Mouse (Mus musculus) neural tube, embryonic 13.5 days (tissue): ENCODE measurements around the gene Dnaic2. TPM values are rescaled to one million over a fixed set of nuclear protein-coding genes. Genes with fewer than 3 reads are reported as not detected.

Experiments
- ATAC-seq: fragments of 200-750 bp; cut with Nextera tagmentation; 2 replicates; pipeline ENCODE4 v1.8.0; 2017; ENCODE audit warnings: low read depth, mild to moderate bottlenecking, moderate TSS enrichment, moderate library complexity
- H3K27ac ChIP-seq: fragments of 300-500 bp; sonication (generic); replicated peaks from 2 replicates; pipeline ENCODE4 v1.5.1; 2015; ENCODE audit warnings: moderate library complexity, mild to moderate bottlenecking, inconsistent platforms
- H3K27me3 ChIP-seq: fragments of 300-500 bp; sonication (generic); 2 replicates; pipeline ENCODE4 v1.6.1; 2015; ENCODE audit warnings: mild to moderate bottlenecking, inconsistent platforms
- H3K36me3 ChIP-seq: fragments of 300-500 bp; sonication (generic); 2 replicates; pipeline ENCODE4 v1.6.1; 2015; ENCODE audit warnings: mild to moderate bottlenecking, inconsistent platforms
- H3K4me1 ChIP-seq: fragments of 300-500 bp; sonication (generic); replicated peaks from 2 replicates; pipeline ENCODE4 v1.6.1; 2015; ENCODE audit warnings: inconsistent platforms
- H3K4me2 ChIP-seq: fragments of 300-500 bp; sonication (generic); 2 replicates; pipeline ENCODE4 v1.6.1; 2015; ENCODE audit warnings: inconsistent platforms, mild to moderate bottlenecking, moderate library complexity
- H3K4me3 ChIP-seq: fragments of 300-500 bp; sonication (generic); 2 replicates; pipeline ENCODE4 v1.5.1; 2015; ENCODE audit warnings: mild to moderate bottlenecking, inconsistent platforms
- H3K9ac ChIP-seq: fragments of 300-500 bp; sonication (generic); 2 replicates; pipeline ENCODE4 v1.6.1; 2015; ENCODE audit warnings: moderate library complexity, mild to moderate bottlenecking, inconsistent platforms
- H3K9me3 ChIP-seq: fragments of 300-500 bp; sonication (generic); 2 replicates; pipeline ENCODE4 v1.6.1; 2016; ENCODE audit warnings: inconsistent platforms
- WGBS: fragments of 180-500 bp; shearing (Covaris S2); methylation state at CpG from one replicate; pipeline ENCODE4 v1.1.7; 2015; 5-methylcytosine and 5-hydroxymethylcytosine counted together
- polyA plus RNA-seq: library from polyadenylated mRNA; unstranded; fragments of >200 nt; fragmentation: Nextera tagmentation; extraction: Ambion mirVana; gene quantifications from 2 replicates; pipeline ENCODE4 v1.2.1, GENCODE M21; 2015

Gene Dnaic2
- polyA plus RNA-seq, 1 experiment from 2014 or later, result 2.9 TPM

DNA sequence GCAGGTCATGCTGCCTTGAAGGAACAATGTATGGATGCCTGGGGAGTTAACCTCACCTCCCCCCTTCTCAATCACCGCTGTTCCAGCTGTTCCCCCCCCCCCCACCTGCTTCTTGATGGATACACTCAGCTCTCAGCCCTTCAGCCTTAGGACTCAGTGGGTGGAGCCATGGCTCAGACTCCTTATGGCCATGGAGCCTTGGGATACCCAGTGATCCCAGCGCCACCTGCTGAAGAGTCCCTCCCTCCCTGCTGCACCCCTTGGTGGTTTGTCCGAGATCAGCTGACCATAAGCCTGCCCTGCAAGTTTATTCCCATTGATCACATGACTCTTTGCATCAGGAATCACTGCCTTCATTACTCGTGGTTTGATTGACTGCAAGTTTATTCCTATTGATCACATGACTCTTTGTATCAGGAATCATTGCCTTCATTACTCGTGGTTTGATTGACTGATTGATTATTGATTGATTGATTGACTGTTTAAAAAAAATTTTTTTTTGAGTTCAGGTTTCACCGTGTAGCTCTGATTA, 2.7 kb downstream of the Dnaic2 start:
- Histone ChIP-seq H3K9ac (no peak overlapping the region), H3K4me2 (no peak overlapping the region), H3K4me1 (peaks cover 29% of the 10 kb centered on the region), H3K9me3 (no peaks in the 10 kb centered on the region), H3K27ac (0 out of 2 replicates have a peak overlapping the region, but pooled peaks have one; percentile 24), H3K4me3 (no peak overlapping the region), H3K27me3 (no peaks in the 10 kb centered on the region), H3K36me3 (no peaks in the 10 kb centered on the region)
- no peak for ATAC-seq
- WGBS, result 48% methylated on average over 6 of the region's 6 CpGs

DNA sequence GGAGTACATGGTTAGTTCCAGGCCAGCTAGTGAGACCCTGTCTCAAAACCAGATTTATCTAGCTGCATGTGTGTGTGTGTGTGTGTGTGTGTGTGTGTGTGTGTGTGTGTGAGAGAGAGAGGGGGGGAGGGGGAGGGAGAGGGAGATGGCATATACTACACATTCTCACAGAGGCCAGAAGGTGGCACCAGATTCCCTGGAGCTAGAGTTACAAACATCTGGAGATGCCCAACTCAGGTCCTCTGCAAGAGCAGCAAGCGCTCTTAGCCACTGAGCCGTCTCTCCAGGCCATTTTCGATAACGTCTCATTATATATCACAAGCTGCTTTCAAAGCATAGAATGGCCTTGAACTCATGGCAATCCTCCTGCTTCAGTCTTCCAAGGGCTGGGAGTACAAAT, 4.5 kb downstream of the Dnaic2 start:
- Histone ChIP-seq H3K27me3 (no peaks in the 10 kb centered on the region), H3K9me3 (no peaks in the 10 kb centered on the region), H3K4me2 (no peak overlapping the region), H3K9ac (no peak overlapping the region), H3K36me3 (no peaks in the 10 kb centered on the region), H3K4me1 (peaks cover 23% of the 10 kb centered on the region), H3K4me3 (no peak overlapping the region), H3K27ac (no peak overlapping the region)
- WGBS, result 91% methylated on average over 4 of the region's 4 CpGs
- no peak for ATAC-seq

- Histone ChIP-seq H3K4me1 (peaks cover 12% of the 10 kb centered on the region), H3K9me3 (no peaks in the 10 kb centered on the region), H3K27me3 (no peaks in the 10 kb centered on the region), H3K4me2 (no peak overlapping the region), H3K4me3 (no peak overlapping the region), H3K9ac (no peak overlapping the region), H3K27ac (no peak overlapping the region), H3K36me3 (no peaks in the 10 kb centered on the region)
- ATAC-seq, result no peak
- WGBS, result 83% methylated on average over 22 of the region's 22 CpGs
Measured at GRCm38 (mm10) chr11:114732890-114733289, 5.7 kb downstream of the Dnaic2 start.

- Histone ChIP-seq H3K4me1 (peaks cover 11% of the 10 kb centered on the region), H3K9me3 (no peaks in the 10 kb centered on the region), H3K27ac (no peak overlapping the region), H3K4me3 (no peak overlapping the region), H3K4me2 (no peak overlapping the region), H3K9ac (no peak overlapping the region), H3K27me3 (0 out of 2 replicates have a peak, but pooled peaks cover 7% of the 10 kb centered on the region), H3K36me3 (no peaks in the 10 kb centered on the region)
- 91% methylated on average over 2 of the region's 2 CpGs for WGBS
- ATAC-seq, result no peak
Measured at GRCm38 (mm10) chr11:114736111-114736510, 8.9 kb downstream of the Dnaic2 start.

DNA sequence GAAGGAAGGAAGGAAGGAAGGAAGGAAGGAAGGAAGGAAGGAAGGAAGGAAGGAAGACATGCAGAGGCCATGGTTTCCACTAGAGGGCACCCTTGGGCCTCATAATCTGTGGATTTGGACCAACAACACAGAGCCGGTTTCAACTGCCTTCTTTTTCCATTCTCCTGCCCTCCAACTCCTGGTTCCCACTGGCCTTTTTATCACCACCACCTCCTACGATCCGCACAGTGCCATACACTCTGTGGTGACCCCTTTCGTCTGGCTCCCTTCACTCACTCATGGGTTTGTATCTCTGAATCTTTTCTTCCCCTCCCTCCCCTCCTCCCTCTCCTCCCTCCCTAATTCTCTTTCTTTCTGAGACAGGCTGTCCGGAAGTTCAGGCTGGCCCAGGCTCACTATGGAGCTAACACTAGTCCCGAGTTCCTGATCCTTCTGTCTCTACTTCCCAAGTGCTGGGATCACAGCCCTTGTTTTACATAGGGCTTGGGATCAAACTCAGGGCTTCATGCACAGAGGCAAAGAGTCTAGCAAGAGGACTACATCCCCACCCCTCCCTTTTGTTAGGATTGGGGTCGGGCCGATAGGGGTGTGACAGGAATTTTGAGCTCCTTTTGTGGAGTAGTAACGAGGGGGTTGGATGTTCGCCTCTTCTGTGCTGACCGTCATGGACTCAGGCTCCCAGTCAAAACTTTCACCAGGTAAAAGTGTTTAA, 9.9 kb downstream of the Dnaic2 start:
- 22% methylated on average over 11 of the region's 11 CpGs for WGBS
- peak; percentile 41; the same call in 1 of the 2 replicates for ATAC-seq
- H3K27me3 ChIP-seq, result 0 out of 2 replicates have a peak, but pooled peaks cover 7% of the 10 kb centered on the region
- H3K4me1 ChIP-seq, result peaks cover 19% of the 10 kb centered on the region
- no peak overlapping the region for H3K4me3 ChIP-seq
- H3K27ac ChIP-seq, result no peak overlapping the region
- H3K9ac ChIP-seq, result no peak overlapping the region
- no peaks in the 10 kb centered on the region for H3K36me3 ChIP-seq
- H3K9me3 ChIP-seq, result no peaks in the 10 kb centered on the region
- no peak overlapping the region for H3K4me2 ChIP-seq

DNA sequence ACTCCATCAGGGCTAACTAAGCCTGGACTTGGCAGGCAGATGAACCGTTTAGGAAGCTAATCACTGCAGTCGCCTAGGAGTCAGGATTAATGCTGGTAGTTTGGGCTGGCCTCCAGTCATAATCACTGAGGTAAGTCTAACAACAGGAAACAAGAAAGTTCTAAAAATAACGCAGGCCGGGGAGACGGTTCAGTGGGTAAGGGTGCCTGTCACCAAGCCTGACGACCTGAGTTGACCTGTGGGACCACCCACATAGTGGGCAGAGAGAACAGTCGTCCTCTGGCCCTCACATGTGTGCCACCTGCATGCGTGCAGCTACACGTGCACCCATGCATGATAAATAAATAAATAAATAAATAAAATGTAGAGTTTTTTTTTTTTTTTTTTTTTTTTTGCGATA, 13.4 kb downstream of the Dnaic2 start:
- ATAC-seq, result no peak
- WGBS, result 23% methylated on average over 10 of the region's 10 CpGs
- H3K9ac ChIP-seq, result no peak overlapping the region
- no peaks in the 10 kb centered on the region for H3K36me3 ChIP-seq
- peaks cover 22% of the 10 kb centered on the region for H3K4me1 ChIP-seq
- no peak overlapping the region for H3K4me2 ChIP-seq
- no peak overlapping the region for H3K4me3 ChIP-seq
- H3K9me3 ChIP-seq, result no peaks in the 10 kb centered on the region
- no peak overlapping the region for H3K27ac ChIP-seq
- H3K27me3 ChIP-seq, result peaks cover 10% of the 10 kb centered on the region; the same call in 1 of the 2 replicates

- no peak overlapping the region for H3K9ac ChIP-seq
- no peak overlapping the region; the same call in 1 of the 2 replicates for H3K27ac ChIP-seq
- H3K4me3 ChIP-seq, result no peak overlapping the region
- no peaks in the 10 kb centered on the region for H3K36me3 ChIP-seq
- H3K9me3 ChIP-seq, result no peaks in the 10 kb centered on the region
- H3K27me3 ChIP-seq, result peaks cover 10% of the 10 kb centered on the region; the same call in 1 of the 2 replicates
- H3K4me1 ChIP-seq, result peaks cover 22% of the 10 kb centered on the region
- ATAC-seq, result peak; percentile 44; the same call in 1 of the 2 replicates
- 8% methylated on average over 6 of the region's 6 CpGs for WGBS
- H3K4me2 ChIP-seq, result no peak overlapping the region
Measured at GRCm38 (mm10) chr11:114741451-114741850, 14.2 kb downstream of the Dnaic2 start.

DNA sequence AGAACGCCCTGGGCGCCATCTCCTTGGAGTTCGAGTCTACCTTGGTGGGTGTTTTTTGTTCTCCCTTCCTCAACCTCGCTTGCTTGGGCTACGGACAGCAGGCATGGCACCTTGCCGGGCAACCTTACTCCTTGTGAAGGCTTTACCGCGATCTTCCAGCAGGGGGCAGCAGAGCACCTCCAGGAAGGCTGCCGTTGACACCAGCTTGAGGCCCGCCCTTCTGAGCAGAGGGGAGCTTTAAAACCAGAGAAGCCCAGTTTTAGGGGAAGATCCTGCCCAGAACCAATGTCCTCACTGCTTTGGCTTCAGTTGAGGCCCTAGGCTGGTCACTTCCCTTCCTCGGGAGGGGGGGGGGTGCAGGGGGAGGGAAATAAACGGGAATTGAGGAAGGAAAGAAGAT, 17.9 kb downstream of the Dnaic2 start:
- H3K27ac ChIP-seq, result no peak overlapping the region
- WGBS, result under 1% methylated on average over 12 of the region's 12 CpGs
- H3K4me2 ChIP-seq, result peak overlapping the region; percentile 47
- H3K27me3 ChIP-seq, result peaks cover 3% of the 10 kb centered on the region; the same call in 1 of the 2 replicates
- ATAC-seq, result peak; percentile 60; the same call in 1 of the 2 replicates
- H3K9me3 ChIP-seq, result no peaks in the 10 kb centered on the region
- H3K4me3 ChIP-seq, result no peak overlapping the region
- H3K4me1 ChIP-seq, result peaks cover 21% of the 10 kb centered on the region
- 0 out of 2 replicates have a peak overlapping the region, but pooled peaks have one; percentile 43 for H3K9ac ChIP-seq
- no peaks in the 10 kb centered on the region for H3K36me3 ChIP-seq

GRCm38 (mm10) chr11:114747564-114748138, 20.4 kb downstream of the Dnaic2 start:
- no peaks in the 10 kb centered on the region for H3K36me3 ChIP-seq
- H3K4me1 ChIP-seq, result peaks cover 3% of the 10 kb centered on the region; the same call in 1 of the 2 replicates
- H3K27ac ChIP-seq, result no peak overlapping the region
- no peaks in the 10 kb centered on the region for H3K9me3 ChIP-seq
- 67% methylated on average over 12 of the region's 12 CpGs for WGBS
- no peak overlapping the region for H3K4me2 ChIP-seq
- ATAC-seq, result no peak
- peaks cover 3% of the 10 kb centered on the region; the same call in 1 of the 2 replicates for H3K27me3 ChIP-seq
- H3K9ac ChIP-seq, result no peak overlapping the region
- H3K4me3 ChIP-seq, result no peak overlapping the region

GRCm38 (mm10) chr11:114764820-114765818, 37.9 kb downstream of the Dnaic2 start, which contains the start of gene Kif19a:
Gene Kif19a (plus strand): TSS chr11:114765388.
- 2% methylated on average over 51 of the region's 51 CpGs for WGBS
- H3K4me2 ChIP-seq, result peak within 1 kb of the TSS; percentile 76
- ATAC-seq, result peak; percentile 45
- no peak within 1 kb of the TSS for H3K27ac ChIP-seq
- H3K9ac ChIP-seq, result peak within 1 kb of the TSS; percentile 63
- H3K36me3 ChIP-seq, result no peaks in the 10 kb centered on the region
- H3K9me3 ChIP-seq, result no peaks in the 10 kb centered on the region
- H3K4me1 ChIP-seq, result peaks cover 17% of the 10 kb centered on the region
- H3K27me3 ChIP-seq, result peaks cover 38% of the 10 kb centered on the region
- peak within 1 kb of the TSS; percentile 41 for H3K4me3 ChIP-seq

GRCm38 (mm10) chr11:114769911-114770310, 42.7 kb downstream of the Dnaic2 start:
- Histone ChIP-seq H3K9ac (no peak overlapping the region), H3K27me3 (peaks cover 22% of the 10 kb centered on the region), H3K4me2 (no peak overlapping the region), H3K36me3 (no peaks in the 10 kb centered on the region), H3K9me3 (no peaks in the 10 kb centered on the region), H3K27ac (peak overlapping the region; percentile 2), H3K4me3 (no peak overlapping the region), H3K4me1 (peaks cover 24% of the 10 kb centered on the region)
- 48% methylated on average over 6 of the region's 6 CpGs for WGBS
- ATAC-seq, result peak; percentile 64
